Mouse (Mus musculus): Measurements from ENCODE around the gene Snx6. TPM values are rescaled to one million over a fixed set of nuclear protein-coding genes. Genes with fewer than 3 reads are reported as not detected.

The Snx6 gene
- 209 and 231 TPM in 2 replicates for polyA plus RNA-seq (2014; fragmentation: Nextera tagmentation; extraction: Ambion mirVana)

DNA sequence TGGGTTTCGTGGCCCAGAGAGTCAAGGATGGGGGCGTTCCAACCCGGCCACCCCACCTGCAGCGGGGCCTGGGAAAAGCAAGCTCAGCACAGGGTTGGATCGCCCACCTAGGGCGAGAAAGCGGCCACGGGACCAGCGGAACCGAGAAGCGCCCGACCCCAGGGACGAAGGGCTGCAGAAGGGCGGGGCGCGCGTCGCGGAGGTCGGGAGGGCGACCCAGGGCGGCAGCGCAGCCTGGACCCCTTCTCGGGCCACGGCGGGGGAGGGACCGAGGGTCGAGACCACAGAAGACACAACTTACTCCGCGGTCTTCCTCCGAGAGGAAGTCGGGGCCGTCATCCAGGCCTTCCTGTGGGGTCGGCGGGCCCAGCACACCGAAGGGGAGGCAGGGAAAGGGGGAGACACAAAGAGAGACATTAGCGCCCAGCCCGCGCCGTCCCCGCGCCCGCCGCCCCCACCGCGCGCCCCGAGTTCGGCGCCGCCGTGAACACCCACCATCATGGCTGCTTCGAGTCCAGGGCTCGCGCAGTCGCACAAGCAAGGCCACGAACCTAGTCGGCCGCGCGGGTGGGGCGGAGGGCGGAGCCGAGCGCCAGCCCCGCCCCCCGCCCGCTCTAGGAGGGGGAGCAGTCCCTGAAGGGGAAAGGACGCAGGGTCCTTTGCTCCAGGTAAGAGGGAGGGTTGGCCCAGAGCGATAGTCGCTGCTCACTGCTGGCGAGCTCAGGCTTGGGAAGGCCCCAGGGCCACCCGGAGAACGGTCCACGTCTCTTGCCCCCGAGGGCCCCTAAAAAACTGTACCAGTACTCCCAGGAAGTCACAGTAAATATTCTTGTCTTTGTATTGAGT, at the start of gene Snx6:
Gene Snx6, minus strand, starts transcription at position 551 of the 846 bp plus-strand sequence.
- Histone ChIP-seq H3K4me1 (ENCODE audit: control insufficient read depth, insufficient read depth, low read length) (peaks cover 18% of the 10 kb centered on the region; the same call in 1 of the 2 replicates), H3K4me3 (ENCODE audit: low read depth, low read length) (peak within 1 kb of the TSS; percentile 66), H3K9me3 (ENCODE audit: control insufficient read depth, low read length) (no peaks in the 10 kb centered on the region), H3K27ac (replicated peaks; ENCODE audit: low read depth, low read length) (peak within 1 kb of the TSS; percentile 53), H3K27me3 (ENCODE audit: control insufficient read depth, insufficient read depth, low read length) (no peaks in the 10 kb centered on the region), H3K9ac (ENCODE audit: low read length) (peak within 1 kb of the TSS; percentile 85), H3K36me3 (ENCODE audit: control insufficient read depth, insufficient read depth, low read length) (no peaks in the 10 kb centered on the region), H3K4me2 (ENCODE audit: low read depth, severe bottlenecking) (peak within 1 kb of the TSS; percentile 53)
- peak; percentile 86 for ATAC-seq (ENCODE audit: insufficient number of reproducible peaks, low FRiP score, low TSS enrichment, low read depth)
- under 1% methylated on average over 72 of the region's 76 CpGs for WGBS
- peak; percentile 90 for DNase-seq (ENCODE audit: low spot score)

DNA sequence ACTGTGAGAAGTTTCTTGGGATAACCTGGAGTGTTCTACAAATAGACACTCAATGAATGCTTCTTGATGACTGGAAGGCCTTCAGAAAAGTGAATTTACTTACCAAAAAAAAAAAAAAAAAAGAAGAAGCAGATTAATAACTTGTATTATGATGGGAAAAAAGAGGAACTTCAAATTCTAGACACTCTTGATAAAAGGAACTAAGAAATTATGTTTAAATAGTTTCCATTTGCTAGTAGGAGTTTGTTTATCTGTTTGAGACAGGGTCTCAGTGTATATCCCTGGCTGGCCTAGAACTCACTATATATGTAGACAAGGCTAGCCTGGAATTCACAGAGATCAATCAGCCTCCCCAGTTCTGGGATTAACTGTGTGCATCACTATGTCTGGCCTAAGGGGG, 48.9 kb upstream of the Snx6 start:
- no peak for ATAC-seq (ENCODE audit: insufficient number of reproducible peaks, low FRiP score, low TSS enrichment, low read depth)
- H3K27ac ChIP-seq (replicated peaks; ENCODE audit: low read depth, low read length) = no peak overlapping the region

GRCm38 (mm10) chr12:54841576-54841975, 46.1 kb upstream of the Snx6 start:
- no peak for ATAC-seq (ENCODE audit: insufficient number of reproducible peaks, low FRiP score, low TSS enrichment, low read depth)

More for the DNA sequence above, 48.9 kb upstream of the Snx6 start:
- Histone ChIP-seq H3K4me2 (ENCODE audit: low read depth, severe bottlenecking) (no peak overlapping the region), H3K36me3 (ENCODE audit: control insufficient read depth, insufficient read depth, low read length) (no peaks in the 10 kb centered on the region), H3K4me3 (ENCODE audit: low read depth, low read length) (no peak overlapping the region), H3K9me3 (ENCODE audit: control insufficient read depth, low read length) (no peaks in the 10 kb centered on the region), H3K27me3 (ENCODE audit: control insufficient read depth, insufficient read depth, low read length) (no peaks in the 10 kb centered on the region), H3K4me1 (ENCODE audit: control insufficient read depth, insufficient read depth, low read length) (no peaks in the 10 kb centered on the region), H3K9ac (ENCODE audit: low read length) (no peak overlapping the region)
- DNase-seq (ENCODE audit: low spot score) = no peak

GRCm38 (mm10) chr12:54839815-54840214, 44.3 kb upstream of the Snx6 start:
- WGBS = 84% methylated on average over 2 of the region's 2 CpGs
- ATAC-seq (ENCODE audit: insufficient number of reproducible peaks, low FRiP score, low TSS enrichment, low read depth) (no peak), DNase-seq (ENCODE audit: low spot score) (no peak)
- no peaks in the 10 kb centered on the region for H3K36me3 ChIP-seq (ENCODE audit: control insufficient read depth, insufficient read depth, low read length)
- H3K4me3 ChIP-seq (ENCODE audit: low read depth, low read length) = no peak overlapping the region
- H3K27ac ChIP-seq (replicated peaks; ENCODE audit: low read depth, low read length) = no peak overlapping the region
- H3K4me1 ChIP-seq (ENCODE audit: control insufficient read depth, insufficient read depth, low read length) = peaks cover 3% of the 10 kb centered on the region; the same call in 1 of the 2 replicates
- no peaks in the 10 kb centered on the region for H3K27me3 ChIP-seq (ENCODE audit: control insufficient read depth, insufficient read depth, low read length)
- no peak overlapping the region for H3K4me2 ChIP-seq (ENCODE audit: low read depth, severe bottlenecking)
- no peak overlapping the region for H3K9ac ChIP-seq (ENCODE audit: low read length)
- no peaks in the 10 kb centered on the region for H3K9me3 ChIP-seq (ENCODE audit: control insufficient read depth, low read length)

More at GRCm38 (mm10) chr12:54841576-54841975, 46.1 kb upstream of the Snx6 start:
- no peaks in the 10 kb centered on the region for H3K36me3 ChIP-seq (ENCODE audit: control insufficient read depth, insufficient read depth, low read length)
- no peak overlapping the region for H3K4me2 ChIP-seq (ENCODE audit: low read depth, severe bottlenecking)
- no peak overlapping the region for H3K27ac ChIP-seq (replicated peaks; ENCODE audit: low read depth, low read length)
- DNase-seq (ENCODE audit: low spot score) = no peak
- no peaks in the 10 kb centered on the region for H3K9me3 ChIP-seq (ENCODE audit: control insufficient read depth, low read length)
- WGBS = 88% methylated on average over 1 of the region's 1 CpGs
- no peak overlapping the region for H3K4me3 ChIP-seq (ENCODE audit: low read depth, low read length)
- no peak overlapping the region for H3K9ac ChIP-seq (ENCODE audit: low read length)
- H3K27me3 ChIP-seq (ENCODE audit: control insufficient read depth, insufficient read depth, low read length) = no peaks in the 10 kb centered on the region
- H3K4me1 ChIP-seq (ENCODE audit: control insufficient read depth, insufficient read depth, low read length) = no peaks in the 10 kb centered on the region

DNA sequence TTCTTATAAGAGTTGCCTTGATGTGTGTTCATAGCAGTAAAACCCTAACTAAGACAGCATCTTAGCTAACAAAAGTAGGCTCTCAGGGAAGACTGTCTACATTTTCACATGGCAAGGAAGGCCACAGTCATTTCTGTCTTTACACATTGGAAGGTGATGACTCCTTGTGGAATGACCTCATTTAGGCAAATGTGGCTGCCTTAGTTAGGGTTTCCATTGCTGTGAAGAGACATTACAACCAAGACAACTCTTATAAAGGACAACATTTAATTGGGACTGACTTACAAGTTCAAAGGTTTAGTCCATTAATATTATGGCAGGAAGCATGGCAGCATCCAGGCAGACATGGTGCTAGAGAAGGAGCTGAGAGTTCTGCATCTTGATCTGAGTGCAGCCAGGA, 43.4 kb upstream of the Snx6 start:
- Histone ChIP-seq H3K9ac (ENCODE audit: low read length) (no peak overlapping the region), H3K9me3 (ENCODE audit: control insufficient read depth, low read length) (no peaks in the 10 kb centered on the region), H3K4me2 (ENCODE audit: low read depth, severe bottlenecking) (no peak overlapping the region), H3K4me1 (ENCODE audit: control insufficient read depth, insufficient read depth, low read length) (peaks cover 3% of the 10 kb centered on the region; the same call in 1 of the 2 replicates), H3K36me3 (ENCODE audit: control insufficient read depth, insufficient read depth, low read length) (no peaks in the 10 kb centered on the region), H3K27me3 (ENCODE audit: control insufficient read depth, insufficient read depth, low read length) (no peaks in the 10 kb centered on the region), H3K27ac (replicated peaks; ENCODE audit: low read depth, low read length) (no peak overlapping the region), H3K4me3 (ENCODE audit: low read depth, low read length) (no peak overlapping the region)
- ATAC-seq (ENCODE audit: insufficient number of reproducible peaks, low FRiP score, low TSS enrichment, low read depth) (no peak), DNase-seq (ENCODE audit: low spot score) (no peak)

- 80% methylated on average over 18 of the region's 18 CpGs for WGBS
- DNase-seq (ENCODE audit: low spot score) = no peak
- H3K27me3 ChIP-seq (ENCODE audit: control insufficient read depth, insufficient read depth, low read length) = no peaks in the 10 kb centered on the region
- H3K4me2 ChIP-seq (ENCODE audit: low read depth, severe bottlenecking) = no peak overlapping the region
- no peak overlapping the region for H3K27ac ChIP-seq (replicated peaks; ENCODE audit: low read depth, low read length)
- no peak overlapping the region for H3K9ac ChIP-seq (ENCODE audit: low read length)
- no peaks in the 10 kb centered on the region for H3K36me3 ChIP-seq (ENCODE audit: control insufficient read depth, insufficient read depth, low read length)
- peaks cover 3% of the 10 kb centered on the region; the same call in 1 of the 2 replicates for H3K4me1 ChIP-seq (ENCODE audit: control insufficient read depth, insufficient read depth, low read length)
- H3K9me3 ChIP-seq (ENCODE audit: control insufficient read depth, low read length) = no peaks in the 10 kb centered on the region
- H3K4me3 ChIP-seq (ENCODE audit: low read depth, low read length) = no peak overlapping the region
- ATAC-seq (ENCODE audit: insufficient number of reproducible peaks, low FRiP score, low TSS enrichment, low read depth) = no peak
Measured at GRCm38 (mm10) chr12:54835608-54836570, 40.4 kb upstream of the Snx6 start.

DNA sequence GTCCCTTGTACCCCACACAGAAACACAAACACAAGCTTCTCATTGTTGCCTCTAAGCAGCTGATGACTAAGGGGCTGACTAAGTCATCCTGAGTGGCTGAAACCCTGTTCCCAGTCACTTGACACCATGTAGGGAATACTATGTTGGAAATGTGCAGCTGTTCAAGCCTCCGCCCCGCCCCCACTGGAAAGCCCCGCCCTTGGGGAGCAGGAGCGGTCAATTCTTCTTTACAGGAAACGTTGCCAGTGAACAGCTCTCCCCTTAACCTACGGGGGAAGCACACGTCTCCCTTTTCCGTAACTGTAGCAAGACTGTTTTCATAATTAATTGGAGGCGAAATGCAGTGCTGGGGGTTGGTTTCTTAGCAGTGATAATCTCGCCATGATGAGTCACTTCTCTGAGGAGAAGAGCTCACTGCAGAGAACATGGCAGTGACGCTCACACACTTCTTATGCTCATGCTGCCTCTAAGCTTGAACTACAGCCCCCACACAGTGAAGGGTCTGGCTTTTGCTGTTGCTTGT, 39.5 kb upstream of the Snx6 start:
- Histone ChIP-seq H3K9me3 (ENCODE audit: control insufficient read depth, low read length) (no peaks in the 10 kb centered on the region), H3K4me1 (ENCODE audit: control insufficient read depth, insufficient read depth, low read length) (peaks cover 3% of the 10 kb centered on the region; the same call in 1 of the 2 replicates), H3K27me3 (ENCODE audit: control insufficient read depth, insufficient read depth, low read length) (no peaks in the 10 kb centered on the region), H3K4me2 (ENCODE audit: low read depth, severe bottlenecking) (peak overlapping the region; percentile 3; the same call in 1 of the 2 replicates), H3K4me3 (ENCODE audit: low read depth, low read length) (0 out of 2 replicates have a peak overlapping the region, but pooled peaks have one; percentile 0), H3K9ac (ENCODE audit: low read length) (no peak overlapping the region), H3K27ac (replicated peaks; ENCODE audit: low read depth, low read length) (no peak overlapping the region), H3K36me3 (ENCODE audit: control insufficient read depth, insufficient read depth, low read length) (no peaks in the 10 kb centered on the region)
- 15% methylated on average over 11 of the region's 11 CpGs for WGBS
- peak; percentile 91 for DNase-seq (ENCODE audit: low spot score)
- ATAC-seq (ENCODE audit: insufficient number of reproducible peaks, low FRiP score, low TSS enrichment, low read depth) = peak; percentile 93

- Histone ChIP-seq H3K27ac (replicated peaks; ENCODE audit: low read depth, low read length) (no peak overlapping the region), H3K36me3 (ENCODE audit: control insufficient read depth, insufficient read depth, low read length) (no peaks in the 10 kb centered on the region), H3K27me3 (ENCODE audit: control insufficient read depth, insufficient read depth, low read length) (no peaks in the 10 kb centered on the region), H3K4me2 (ENCODE audit: low read depth, severe bottlenecking) (no peak overlapping the region), H3K4me3 (ENCODE audit: low read depth, low read length) (no peak overlapping the region), H3K9ac (ENCODE audit: low read length) (no peak overlapping the region), H3K9me3 (ENCODE audit: control insufficient read depth, low read length) (no peaks in the 10 kb centered on the region), H3K4me1 (ENCODE audit: control insufficient read depth, insufficient read depth, low read length) (peaks cover 3% of the 10 kb centered on the region; the same call in 1 of the 2 replicates)
- ATAC-seq (ENCODE audit: insufficient number of reproducible peaks, low FRiP score, low TSS enrichment, low read depth) (no peak), DNase-seq (ENCODE audit: low spot score) (no peak)
- WGBS = 71% methylated on average over 9 of the region's 9 CpGs
Measured at GRCm38 (mm10) chr12:54833856-54834399, 38.4 kb upstream of the Snx6 start.
